Mouse (Mus musculus) forelimb bud, embryonic 11.5 days (tissue): ENCODE measurements at regions not wholly inside any gene's neighbourhood (a gene's known extent, or its start where the extent isn't known, plus 50 kb on each side); places are given as distances from the start of the nearest gene placed in this dataset.
"Not testable (repeated sequence)": the region's sequence is repeated elsewhere in the genome, so short reads cannot be mapped to it uniquely, and the experiment has no call there.

Experiments
- DNase-seq: peaks from one replicate; pipeline ENCODE4 v3.0.0-alpha.2; 2012; ENCODE audit warnings: low read depth, low spot score

- DNase-seq = no peak
Observed at GRCm38 (mm10) chr10:53482919-53483318, 103.2 kb upstream of the Cep85l start.

GRCm38 (mm10) chr10:53470200-53470599 is 90.5 kb upstream of the Cep85l start:
- no peak for DNase-seq

GRCm38 (mm10) chr10:53469611-53470010 is 89.9 kb upstream of the Cep85l start:
- DNase-seq = no peak

GRCm38 (mm10) chr10:53468293-53468545 is 88.5 kb upstream of the Cep85l start:
- DNase-seq = no peak

GRCm38 (mm10) chr10:53467472-53468292 is 87.9 kb upstream of the Cep85l start:
- DNase-seq = no peak

- DNase-seq = no peak
Observed at GRCm38 (mm10) chr10:53466851-53467250, 87.1 kb upstream of the Cep85l start.

GRCm38 (mm10) chr10:53466261-53466660 is 86.5 kb upstream of the Cep85l start:
- DNase-seq = no peak

- DNase-seq = no peak
Observed at GRCm38 (mm10) chr10:53464581-53464980, 84.8 kb upstream of the Cep85l start.

GRCm38 (mm10) chr10:53464006-53464405 is 84.3 kb upstream of the Cep85l start:
- DNase-seq = no peak

- no peak for DNase-seq
Observed at GRCm38 (mm10) chr10:53463471-53463870, 83.7 kb upstream of the Cep85l start.

GRCm38 (mm10) chr10:53462449-53463308 is 82.9 kb upstream of the Cep85l start:
- DNase-seq = no peak

GRCm38 (mm10) chr10:53461070-53461781 is 81.5 kb upstream of the Cep85l start:
- DNase-seq = no peak

- DNase-seq = not testable (repeated sequence)
Observed at GRCm38 (mm10) chr10:53459706-53460105, 80.0 kb upstream of the Cep85l start.

GRCm38 (mm10) chr10:53456027-53456713 is 76.4 kb upstream of the Cep85l start:
- no peak for DNase-seq

- no peak for DNase-seq
Observed at GRCm38 (mm10) chr10:53444789-53445188, 65.0 kb upstream of the Cep85l start.

- no peak for DNase-seq
Observed at GRCm38 (mm10) chr10:53443443-53443842, 63.7 kb upstream of the Cep85l start.

GRCm38 (mm10) chr10:53442912-53443311 is 63.2 kb upstream of the Cep85l start:
- no peak for DNase-seq

GRCm38 (mm10) chr10:53440251-53440650 is 60.5 kb upstream of the Cep85l start:
- no peak for DNase-seq

GRCm38 (mm10) chr10:53438388-53438787 is 58.6 kb upstream of the Cep85l start:
- DNase-seq = no peak

- DNase-seq = no peak
Observed at GRCm38 (mm10) chr10:53437724-53438123, 58.0 kb upstream of the Cep85l start.

- no peak for DNase-seq
Observed at GRCm38 (mm10) chr10:53436023-53436475, 56.3 kb upstream of the Cep85l start.
